Mouse (Mus musculus): Measurements from ENCODE around the gene Rtl9.

DNA sequence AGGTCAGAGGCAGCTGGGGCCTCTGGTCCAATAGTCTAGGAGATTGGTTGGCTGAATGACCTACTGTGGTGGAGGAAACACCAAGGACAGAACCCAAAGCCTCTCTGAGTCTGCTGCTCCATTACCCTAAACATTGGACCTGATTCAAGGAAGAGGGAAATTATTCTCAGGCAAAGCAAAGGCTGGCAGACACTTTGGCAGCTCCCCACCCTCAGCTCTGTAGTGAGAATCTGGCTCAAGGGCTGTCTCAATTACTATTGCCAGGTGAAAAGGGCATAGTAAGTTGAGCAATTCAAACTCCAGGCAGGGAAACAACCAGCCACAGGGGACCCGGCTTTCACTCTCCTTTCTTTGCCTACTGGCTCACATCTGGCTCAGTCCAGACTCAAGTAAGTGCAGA, 6.5 kb downstream of the Rtl9 start:
- TF ChIP-seq CTCF (IDR thresholded peaks at IDR 0.05; ENCODE audit: extremely low read depth, insufficient read length, insufficient replicate concordance, low read depth, low read length), result no peak
- TF ChIP-seq POLR2A (IDR thresholded peaks at IDR 0.05; ENCODE audit: low read depth, low read length), result no peak
